Mouse (Mus musculus): ENCODE results near the gene Asb16. TPM values are rescaled to one million over a fixed set of nuclear protein-coding genes. Genes with fewer than 3 reads are reported as not detected.
"Not testable (repeated sequence)": the region's sequence is repeated elsewhere in the genome, so short reads cannot be mapped to it uniquely, and the experiment has no call there.

Gene Asb16
- total RNA-seq, 2 experiments from 2014 or later: 70.0 to 71.3 TPM

DNA sequence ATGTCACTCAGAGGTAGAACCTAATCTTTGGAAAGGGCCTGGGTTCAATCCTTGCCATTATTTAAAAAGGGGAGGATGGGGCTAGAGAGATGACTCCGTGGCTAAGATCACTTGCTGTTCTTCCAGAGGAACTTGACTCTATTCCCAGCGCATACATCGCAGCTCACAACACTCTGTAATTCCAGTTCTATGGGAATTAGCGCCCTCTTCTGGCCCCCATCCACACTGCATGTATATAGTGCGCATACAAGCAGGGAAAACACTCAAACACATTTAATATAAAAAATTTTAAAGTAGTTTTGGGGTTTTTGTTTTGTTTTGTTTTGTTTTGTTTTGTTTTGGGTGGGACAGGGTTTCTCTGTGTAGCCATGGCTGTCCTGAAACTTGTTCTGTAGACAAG is 26.7 kb upstream of the Asb16 start:
- DNase-seq: no peak

DNA sequence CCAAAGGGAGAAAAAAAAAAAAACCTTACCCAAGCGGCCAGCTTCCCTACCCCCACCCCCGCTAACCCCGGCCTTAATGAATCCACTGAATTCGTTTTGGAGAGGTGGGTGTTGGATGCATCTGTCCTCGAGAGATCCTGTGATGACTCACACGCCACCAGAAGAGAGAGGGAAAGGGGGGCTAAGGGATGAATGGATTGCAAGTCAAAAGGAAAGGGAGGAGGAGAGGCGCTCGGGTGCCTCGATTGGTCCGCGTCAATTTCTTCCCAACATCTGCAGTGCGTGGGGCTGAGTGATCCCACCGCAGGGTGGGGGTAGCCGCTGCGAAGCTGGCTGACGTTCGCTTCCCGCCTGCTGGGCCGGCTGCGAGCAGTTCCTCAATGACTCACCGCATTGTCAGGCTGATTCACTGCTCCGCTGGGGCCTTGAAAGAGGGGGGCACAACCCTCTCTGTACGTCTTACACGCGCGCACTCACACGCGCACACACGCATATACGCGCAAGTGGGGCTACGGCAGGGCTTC is 23.6 kb upstream of the Asb16 start:
- peak; percentile 61 for DNase-seq

DNA sequence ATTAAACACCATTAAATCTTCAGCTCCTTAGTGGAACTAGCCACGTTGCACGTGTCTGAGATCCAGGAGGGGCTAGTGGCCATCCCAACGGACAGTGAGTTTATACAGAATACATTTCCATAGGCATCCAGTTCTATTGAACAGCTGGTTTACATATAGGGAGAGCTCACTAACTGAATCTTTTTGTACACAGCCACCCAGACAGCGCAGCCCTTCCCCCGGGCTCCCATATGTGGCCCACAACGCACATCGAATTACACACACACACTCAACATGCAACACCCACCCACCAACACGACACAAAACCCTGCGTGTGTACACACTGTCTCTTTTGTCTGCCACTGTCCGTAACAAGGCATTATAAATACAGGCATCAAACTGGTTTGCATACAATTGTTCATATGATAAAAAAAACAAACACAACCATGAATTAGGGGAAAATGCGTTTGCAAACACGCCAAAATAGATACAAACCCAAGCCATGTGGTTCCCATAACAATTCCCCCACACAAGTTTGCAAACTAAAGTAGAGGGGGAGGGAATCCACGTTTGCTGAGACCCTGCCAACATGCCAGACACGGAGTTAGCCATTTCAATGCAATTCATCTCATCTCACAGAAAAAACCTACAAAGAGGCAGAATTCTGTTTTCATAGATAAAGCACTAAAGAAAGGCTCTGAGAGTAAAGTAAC is 22.8 kb upstream of the Asb16 start:
- DNase-seq: no peak

DNA sequence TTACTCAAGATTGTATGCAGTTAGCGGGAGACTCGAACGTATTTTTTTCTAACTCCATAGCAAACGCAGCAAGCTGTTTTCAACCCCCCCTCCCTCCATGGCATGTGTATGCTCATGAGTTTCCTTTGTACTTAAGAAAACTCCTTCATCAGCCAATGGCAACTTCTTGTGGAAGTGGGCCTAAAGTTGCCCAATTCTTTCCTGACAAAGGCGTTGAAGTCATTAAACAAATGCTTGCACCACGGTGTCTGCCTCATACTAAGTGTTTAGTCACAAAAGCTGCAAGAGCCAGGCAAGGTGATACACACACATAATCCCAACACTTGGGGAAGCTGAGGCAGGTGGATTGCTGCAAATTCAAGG is 22.3 kb upstream of the Asb16 start:
- DNase-seq: no peak

DNA sequence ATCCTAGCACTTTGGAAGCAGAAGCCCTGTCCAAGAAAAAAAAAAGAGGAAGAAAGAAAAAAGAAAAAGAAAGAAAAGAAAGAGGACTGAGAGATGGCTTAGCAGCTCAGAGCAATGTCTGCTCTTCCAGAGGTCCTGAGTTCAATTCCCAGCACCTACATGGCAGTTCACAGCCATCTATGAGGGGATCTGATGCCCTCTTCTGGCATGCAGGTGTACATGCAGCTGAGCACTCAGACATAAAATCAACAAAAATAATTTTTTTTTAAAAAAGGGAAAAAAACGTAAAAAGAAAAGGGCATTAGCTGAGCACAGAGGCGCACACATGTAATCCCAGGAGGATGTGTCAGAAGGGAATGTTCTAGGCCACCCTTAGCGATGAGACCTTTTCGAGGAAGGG is 21.7 kb upstream of the Asb16 start:
- DNase-seq: no peak

DNA sequence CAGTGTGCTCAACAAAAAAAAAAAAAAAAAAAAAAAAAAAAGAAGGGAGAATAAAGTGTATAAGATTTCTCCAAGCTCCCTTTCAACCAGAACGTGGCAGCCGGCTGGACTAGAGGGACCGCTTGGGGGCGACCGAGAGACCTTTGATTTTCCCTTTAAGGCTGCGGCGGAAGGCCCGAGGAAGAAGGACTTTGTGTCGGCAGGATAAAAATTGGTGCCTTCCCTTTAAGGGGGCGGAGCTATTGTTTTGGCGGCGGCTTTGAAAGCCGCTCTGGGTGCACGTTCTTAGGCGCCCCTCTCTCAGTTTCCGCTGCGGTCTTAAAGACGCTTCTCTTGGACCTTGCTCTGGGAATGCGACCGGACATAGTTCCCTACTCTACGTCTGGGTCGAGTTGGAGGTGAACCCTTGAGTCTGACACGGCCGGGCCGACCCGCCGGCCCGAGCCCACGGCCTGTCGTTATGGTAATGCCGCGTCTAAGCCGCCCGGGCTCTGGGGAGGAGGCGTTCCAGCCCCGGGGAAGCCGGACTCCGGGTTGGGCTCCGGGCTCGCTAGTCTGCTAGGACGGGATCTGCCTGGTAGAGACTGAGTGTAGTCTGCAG is 19.8 kb upstream of the Asb16 start, which contains the start of gene BC030867:
TSS of gene BC030867 (plus strand) at position 253 of the 601 bp plus-strand sequence.
- DNase-seq: peak; percentile 81

DNA sequence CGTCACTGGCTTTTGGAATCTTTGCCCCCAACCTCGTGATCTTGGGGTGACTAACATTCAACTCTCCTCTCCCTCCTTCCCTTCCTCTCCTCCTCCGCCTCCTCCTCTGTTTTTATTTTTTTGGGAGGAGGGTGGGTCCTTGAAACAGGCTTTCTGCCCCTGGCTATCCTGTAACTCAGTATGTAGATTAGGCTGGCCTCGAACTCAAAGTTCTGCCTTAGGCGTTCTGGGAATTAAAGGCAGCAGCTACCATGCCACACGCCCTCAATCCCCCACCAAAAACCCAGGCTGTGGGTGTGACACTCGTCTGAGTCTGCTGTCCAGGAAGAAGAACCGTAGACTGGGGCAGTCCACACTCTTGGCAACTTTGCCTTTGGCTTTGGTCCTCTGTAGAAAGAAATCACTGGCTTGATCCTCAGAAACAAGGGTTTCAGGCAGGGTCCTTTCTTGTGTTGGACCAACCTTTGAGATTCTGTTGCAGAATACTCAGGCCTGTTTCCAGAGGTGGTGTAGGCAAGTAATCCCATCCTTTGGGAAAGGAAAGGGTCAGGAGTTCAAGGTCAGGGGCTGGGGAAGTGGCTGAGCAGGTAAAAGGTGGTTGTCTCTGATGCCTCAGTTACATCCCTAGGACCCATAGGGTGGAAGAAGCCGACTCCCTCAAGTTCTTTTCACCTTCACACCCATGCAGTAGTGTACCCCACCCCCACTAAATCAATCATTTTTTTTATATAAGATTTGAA is 19.0 kb upstream of the Asb16 start:
- no peak for DNase-seq

DNA sequence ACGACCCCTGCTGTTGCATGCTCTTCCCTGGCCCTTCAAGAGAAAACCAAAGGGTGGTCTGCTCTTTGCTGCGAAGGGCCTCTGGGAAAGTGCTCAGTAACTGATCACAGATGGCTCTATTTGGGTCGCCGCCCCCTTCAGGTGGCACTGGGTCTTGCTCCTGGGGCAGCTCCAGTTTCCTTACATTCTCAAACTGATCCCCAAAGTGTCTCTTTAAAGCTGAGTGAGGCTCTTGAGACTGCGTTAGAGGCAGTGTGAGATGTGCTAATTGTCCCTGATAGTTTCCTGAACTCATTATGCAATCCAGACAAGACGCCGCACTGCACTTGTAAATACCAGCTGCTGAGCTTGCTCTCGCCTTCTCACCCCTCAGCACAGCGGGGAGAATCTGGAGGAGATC is 11.0 kb upstream of the Asb16 start:
- no peak for DNase-seq

DNA sequence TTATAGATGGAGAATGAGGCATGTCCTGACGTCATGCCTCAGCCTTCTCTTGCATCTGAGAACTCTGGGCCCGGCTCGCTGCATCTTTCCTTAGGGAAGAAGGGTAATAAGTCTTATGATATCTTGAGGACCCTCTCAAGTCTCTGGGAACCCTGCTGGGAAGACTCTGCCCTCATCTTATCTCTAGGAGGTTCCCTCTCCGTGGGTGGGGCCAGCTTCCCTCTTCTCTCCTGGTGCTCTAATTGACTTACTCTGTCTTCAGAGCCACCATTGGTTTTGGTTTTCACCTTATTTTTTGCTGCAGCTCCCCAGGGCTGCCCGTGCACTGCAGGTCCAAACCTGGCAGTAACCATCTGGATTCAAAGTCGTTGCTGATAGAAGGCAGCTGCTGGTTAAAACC is 10.4 kb upstream of the Asb16 start:
- DNase-seq: no peak

DNA sequence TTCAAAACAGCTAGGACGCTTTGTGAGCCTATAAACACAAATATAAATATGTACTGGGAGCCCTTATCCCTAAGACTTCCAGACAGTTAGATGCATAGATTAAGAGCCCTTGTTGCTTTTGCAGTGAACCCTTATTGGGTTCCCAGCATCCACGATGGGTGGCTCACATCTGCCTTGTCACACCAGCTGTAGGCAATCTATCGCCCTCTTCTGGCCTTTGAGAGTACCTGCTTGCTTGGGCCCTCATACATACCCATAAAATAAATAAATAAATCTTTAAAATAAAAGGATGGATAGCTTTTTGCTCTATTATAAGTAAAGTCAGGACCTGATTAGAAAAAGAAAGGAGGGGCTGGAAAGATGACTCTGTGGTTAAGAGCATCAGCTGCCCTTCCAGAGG is 10.0 kb upstream of the Asb16 start:
- no peak for DNase-seq

DNA sequence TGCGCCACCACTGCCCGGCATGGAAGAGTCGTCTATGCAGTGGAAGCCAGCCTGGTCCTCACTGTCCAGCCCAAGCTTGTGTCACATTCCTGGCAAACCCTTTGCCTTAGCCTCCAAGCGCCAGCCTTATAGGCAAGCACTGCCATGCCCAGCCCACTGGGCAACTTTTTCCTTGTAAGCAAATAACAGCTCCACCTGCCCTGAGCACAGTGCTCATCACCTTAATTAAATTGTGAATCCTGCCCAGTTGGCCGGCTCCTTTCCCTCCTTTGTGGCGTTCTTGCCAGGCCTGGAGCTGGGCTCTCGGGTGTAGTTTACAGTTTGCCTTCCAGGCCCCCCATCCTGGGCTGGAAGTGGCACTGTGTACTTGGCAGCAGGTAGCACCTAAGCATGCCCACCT is 5.3 kb upstream of the Asb16 start:
- DNase-seq: no peak

DNA sequence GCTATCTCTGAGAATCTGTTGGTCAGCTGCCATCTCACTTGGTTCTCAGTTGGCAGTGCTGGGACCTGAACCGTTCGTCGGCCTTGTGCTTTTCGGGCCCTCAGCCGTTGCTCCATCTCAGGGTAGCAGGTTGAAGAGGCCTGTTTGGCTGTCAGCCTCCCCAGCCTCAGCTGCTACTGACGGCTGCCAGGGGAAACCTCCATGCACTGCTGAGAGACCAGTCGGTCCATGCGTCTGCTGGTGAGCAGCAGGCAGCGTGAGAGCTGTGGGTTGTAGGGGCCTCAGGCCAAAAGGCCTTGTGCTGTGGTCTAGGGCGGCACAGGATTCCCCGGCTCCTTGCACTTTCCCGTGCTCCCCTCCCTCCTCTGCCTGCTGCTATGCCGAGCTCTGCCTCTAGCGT is 2.7 kb upstream of the Asb16 start:
- DNase-seq: no peak

DNA sequence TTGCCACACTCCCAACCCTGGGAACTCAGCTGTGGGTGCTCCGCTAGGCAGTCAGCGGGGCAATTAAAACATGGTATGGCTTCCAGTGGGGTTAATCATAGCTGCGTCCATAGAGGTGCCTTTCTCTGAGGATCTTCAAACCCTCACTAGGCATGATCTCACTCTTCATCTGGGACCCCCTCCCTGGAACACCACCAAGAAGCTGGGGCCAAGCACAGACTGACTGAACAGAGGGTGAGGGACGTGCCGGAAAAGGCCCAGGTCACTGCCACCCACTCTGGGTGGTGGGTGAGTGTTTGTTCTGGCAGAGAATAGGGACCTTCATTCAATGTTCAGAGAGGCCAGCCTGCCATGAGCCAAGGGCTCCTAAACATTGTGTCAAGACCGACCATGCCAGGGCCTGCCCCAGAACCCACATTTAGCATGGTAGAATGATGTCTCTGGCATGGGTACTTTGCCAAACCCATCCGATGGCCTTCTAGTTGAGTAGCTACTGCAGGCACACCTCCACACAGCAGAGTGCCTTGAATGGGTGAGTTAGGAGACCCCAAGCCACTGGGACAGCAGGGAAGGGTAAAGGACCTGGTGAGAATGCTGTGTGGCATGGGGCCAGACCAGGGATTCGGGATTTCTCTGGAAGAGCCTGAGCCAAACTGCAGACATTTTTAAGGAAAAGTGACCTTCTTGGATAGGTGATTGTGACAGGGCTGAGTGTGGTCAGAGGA is 1.8 kb upstream of the Asb16 start:
- DNase-seq: no peak

DNA sequence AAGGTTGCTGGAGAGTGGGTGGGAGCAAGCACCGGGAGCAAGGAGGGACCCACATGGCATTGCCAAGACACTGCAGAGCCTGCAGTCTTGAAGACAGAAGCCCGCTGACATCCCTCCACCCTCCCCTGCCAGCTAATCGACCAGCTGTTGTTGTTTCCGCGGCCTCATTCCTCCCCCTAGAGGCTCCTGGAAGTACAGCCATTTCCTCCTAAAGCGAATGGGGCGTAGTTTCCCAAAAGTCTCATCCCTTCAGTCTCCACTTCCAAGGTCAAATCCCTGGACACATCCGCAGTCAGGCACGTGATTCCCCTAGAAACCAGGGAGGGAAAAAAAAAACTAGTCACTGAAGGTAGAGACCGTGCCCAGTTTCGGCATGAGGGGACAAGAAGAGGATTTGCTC is 1.1 kb upstream of the Asb16 start:
- peak; percentile 73 for DNase-seq

DNA sequence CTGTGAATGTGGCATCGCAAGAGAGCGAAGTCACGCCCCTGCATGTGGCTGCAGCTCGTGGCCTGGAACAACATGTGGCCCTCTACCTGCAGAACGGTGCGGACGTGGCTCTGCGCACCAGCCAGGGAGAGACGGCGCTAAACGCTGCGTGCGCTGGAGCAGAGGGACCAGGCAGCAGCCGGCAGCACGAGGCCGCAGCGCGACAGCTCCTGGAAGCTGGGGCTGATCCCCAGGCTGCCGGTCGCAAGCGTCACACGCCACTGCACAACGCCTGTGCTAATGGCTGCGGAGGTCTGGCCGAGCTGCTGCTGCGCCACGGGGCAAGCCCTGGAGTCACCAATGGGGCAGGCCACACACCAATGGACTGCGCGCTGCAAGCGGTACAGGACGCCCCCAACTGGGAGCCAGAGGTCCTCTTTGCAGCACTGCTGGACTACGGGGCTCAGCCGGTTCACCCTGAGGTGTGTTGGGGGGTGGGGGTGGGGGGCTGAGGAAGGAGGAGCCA is 7.9 kb downstream of the Asb16 start:
- DNase-seq: no peak

DNA sequence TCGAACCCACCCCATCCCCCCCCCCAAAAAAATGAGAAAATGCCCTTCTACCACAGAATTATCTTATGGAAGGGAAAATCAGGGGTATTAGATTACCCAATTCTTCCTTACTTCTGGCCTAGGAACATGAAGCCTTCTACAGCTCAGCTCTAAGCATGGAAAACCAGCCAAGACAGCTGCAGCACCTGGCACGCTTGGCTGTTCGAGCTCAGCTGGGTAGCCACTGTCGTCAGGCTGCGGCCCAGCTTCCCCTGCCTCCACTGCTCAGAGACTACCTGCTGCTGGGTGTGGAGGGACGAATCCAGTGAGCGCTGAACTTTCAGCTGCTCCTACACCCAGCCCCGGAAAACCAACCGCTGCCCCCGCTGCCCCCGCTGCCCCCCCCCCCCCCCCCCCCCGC is 9.2 kb downstream of the Asb16 start:
- peak; percentile 53 for DNase-seq

DNA sequence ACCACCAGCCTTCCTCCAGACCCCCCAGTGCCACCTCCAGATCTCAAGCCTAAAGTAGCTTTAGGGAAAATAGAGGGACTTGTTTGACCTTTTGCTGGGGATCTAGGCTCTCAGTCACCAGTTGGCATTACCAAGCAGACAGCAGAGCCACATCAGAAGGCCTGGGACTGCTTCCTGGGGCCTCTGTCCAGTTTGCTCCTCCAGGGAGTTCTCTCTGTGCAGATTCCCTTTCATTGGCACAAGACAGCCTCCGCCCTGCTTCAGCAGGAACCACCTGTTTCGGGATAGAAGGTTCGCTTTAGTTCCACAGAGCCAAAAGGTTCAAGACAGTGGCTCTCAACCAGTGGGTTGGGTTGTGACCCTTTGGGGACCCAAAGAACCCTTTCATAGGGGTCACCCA is 11.1 kb downstream of the Asb16 start:
- DNase-seq: peak; percentile 70

DNA sequence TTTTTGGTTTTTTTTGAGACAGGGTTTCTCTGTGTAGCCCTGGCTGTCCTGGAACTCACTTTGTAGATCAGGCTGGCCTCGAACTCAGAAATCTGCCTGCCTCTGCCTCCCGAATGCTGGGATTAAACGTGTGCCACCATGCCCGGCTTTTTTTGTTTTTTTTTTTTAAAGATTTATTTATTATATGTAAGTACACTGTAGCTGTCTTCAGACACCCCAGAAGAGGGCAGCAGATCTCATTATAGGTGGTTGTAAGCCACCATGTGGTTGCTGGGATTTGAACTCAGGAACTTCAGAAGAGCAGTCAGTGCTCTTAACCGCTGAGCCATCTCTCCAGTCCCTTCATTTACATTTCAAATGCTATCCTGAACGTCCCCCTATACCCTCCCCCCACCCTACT is 11.7 kb downstream of the Asb16 start:
- DNase-seq: not testable (repeated sequence)

DNA sequence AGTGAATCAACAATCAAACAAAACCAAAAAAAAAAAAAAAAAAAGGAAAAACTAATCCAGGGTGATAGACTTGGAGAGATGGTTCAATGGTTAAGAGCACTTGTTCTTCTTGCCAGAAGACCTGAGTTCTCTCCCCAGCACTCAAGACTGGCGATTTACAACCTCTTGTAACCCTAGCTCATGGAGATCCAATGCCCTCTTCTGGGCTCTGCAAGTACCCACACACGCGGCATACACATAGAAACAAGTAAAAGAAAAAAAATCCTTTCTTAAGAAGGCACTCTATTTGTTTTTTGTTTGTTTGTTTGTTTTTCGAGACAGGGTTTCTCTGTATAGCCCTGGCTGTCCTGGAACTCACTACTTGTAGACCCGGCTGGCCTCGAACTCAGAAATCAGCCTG is 15.4 kb downstream of the Asb16 start:
- DNase-seq: no peak

DNA sequence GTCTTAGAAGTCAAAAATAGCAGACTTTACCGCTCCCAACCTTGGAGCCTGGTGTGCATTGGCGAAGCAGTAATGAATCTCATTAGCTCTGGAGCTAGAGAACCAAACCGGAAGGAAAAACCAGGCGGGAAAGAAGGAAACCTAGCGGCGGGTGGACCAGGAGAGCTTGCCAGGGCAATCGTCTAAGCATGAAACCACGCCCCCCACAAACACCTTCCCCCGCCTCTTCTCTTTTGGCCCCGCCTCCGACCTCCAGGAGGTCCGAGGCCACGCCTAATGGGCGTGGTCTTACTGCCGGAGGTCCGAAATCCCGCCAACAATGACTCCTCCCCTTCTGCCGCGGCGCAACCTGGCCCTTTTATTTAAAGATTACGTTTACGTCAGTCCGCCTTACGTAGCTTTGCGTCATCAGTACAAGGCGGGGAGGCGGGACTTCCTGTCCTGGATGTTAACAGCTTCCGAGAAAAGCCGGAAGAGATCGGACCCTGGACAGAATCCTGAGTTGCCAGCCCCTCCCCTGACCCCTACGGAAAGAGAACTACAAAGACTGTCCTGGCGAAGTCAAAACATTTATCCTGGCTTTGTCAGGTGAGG is 16.1 kb downstream of the Asb16 start, which contains the start of gene Tmub2:
TSS of gene Tmub2 (plus strand) at position 431 of the 594 bp plus-strand sequence.
- peak; percentile 93 for DNase-seq

DNA sequence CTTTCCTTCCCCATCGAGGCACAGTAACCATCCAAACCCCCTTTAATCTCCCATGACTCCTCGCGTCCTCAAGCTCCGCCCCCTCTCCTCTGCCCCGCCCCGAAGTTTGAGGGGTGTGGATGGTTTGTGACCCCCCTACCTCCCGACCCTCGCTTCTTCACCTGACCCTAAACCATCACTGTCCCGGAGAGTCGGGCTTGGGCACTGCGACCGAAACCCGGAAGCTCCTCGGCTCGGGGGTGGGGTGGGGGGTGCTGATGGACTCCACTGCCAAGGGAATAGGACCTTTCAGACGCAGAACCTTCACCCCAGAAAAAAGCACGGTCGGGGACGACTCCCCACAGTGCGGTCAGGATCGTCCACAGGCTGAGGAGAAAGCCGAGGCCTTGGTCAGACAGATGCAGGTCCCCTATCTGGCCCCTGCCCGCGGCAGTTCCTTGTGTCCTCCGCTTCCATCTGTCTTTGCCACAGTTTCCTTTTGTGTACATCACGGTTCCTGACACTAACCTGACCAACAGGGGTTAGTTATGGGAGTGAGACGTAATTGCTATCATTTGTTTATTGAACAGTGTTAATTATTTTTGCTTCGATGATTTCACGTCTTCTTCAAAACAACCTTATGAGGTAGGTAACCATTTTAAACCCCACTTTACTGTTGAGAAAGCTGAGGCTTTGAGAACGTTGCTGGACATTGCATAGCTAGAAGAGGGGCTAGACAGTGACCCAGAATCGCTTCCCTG is 16.7 kb downstream of the Asb16 start:
- DNase-seq: no peak

Measured in gastrocnemius, postnatal 25 days (tissue).